Mouse (Mus musculus) layer of hippocampus, postnatal 14 days (tissue): Measurements from ENCODE around the gene Ntrk3. TPM values are rescaled to one million over a fixed set of nuclear protein-coding genes. Genes with fewer than 3 reads are reported as not detected.

ENCODE experiments used
- DNase-seq, 2 experiments: peaks; one replicate each; pipeline ENCODE4 v3.0.0; 2021 to 2022; ENCODE audit warnings: low spot score in 2 of 2, mixed read lengths in 1 of 2
- total RNA-seq, 2 experiments: library from RNA; stranded (reverse); gene quantifications; 2 replicates each; pipeline ENCODE4 v1.2.3; 2021

The Ntrk3 gene
- total RNA-seq, 2 experiments from 2014 or later = 198 to 199 TPM

DNA sequence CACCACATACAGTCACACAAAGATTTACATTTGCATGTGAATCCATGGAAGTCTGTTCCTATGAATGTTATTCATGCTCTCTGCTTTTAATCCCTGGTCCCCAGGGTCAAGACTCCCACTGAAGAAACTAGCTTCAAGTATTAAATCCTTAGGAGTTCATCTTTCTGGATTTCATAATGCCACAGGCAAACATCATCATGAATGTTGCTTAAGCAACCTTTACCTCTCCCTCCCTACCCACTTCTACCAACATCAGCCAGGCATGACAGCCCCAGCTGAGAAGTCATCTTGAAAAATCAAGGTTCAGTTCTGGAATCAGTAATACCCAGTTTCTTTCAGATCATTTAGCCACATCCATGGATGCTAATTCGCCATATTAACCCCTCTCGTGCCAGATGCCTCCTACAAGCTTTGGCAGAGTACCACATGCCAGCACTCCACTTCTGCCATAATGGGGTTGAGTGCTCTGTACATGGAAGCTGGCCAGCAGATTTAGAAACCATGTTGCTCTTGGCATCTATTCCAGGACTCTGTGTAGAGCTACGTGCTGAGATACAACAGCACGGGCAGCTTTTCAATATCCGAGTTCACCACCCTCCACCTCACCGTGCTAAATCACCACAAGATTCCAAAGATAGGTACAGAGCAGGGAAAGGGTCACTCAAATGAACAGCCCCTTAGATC lies 287.8 kb downstream of the Ntrk3 start:
- peak in 1 of 2 experiments; percentile 67 for DNase-seq

DNA sequence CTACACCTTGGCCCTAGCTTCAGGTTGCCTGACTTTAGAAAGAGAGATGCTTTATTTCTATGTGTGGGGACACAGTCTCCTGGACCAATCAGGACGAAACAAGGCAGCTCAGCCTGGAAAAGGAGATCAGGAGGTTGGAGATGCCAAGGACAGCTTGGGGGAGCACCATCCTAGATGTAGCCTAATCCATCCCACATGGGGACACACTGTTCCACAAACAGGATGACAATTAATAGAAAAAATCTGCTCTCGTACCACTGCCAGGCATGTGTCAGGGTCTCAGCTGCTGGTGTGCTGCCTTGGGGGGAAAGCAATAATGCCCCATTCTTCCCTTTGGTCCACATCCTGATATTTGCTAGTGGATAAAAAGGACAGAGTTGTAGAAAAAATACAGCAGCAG lies 289.0 kb downstream of the Ntrk3 start:
- DNase-seq = peak in 1 of 2 experiments; percentile 72

DNA sequence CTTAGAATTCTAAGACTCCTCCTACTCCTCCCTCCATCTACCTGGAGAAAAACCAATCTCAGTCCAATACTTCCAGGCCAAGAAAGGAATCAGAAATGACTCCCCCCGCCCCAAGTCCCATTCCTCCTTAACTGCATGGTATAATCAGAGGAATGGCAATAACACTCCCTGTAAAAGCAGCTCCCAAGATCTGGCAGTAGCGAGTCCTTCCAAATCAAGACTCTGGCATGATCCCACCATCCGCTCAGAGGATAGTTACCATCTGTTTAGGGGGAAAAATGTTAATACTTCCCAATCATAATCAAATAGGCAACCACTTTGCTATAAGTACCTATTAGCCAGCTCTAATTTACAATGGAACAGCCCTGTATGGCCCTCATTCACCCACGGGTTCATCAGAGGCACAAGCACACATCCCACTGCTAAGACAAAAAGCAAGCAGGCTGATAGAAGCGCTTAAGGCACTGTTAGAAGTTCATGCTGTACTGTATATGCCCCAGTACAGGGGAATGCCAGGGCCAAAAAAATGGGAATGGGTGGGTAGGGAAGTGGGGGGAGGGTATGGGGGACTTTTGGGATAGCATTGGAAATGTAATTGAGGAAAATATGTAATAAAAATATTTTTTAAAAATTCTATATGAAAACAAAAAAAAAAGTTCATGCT lies 294.3 kb downstream of the Ntrk3 start:
- DNase-seq = no peak

DNA sequence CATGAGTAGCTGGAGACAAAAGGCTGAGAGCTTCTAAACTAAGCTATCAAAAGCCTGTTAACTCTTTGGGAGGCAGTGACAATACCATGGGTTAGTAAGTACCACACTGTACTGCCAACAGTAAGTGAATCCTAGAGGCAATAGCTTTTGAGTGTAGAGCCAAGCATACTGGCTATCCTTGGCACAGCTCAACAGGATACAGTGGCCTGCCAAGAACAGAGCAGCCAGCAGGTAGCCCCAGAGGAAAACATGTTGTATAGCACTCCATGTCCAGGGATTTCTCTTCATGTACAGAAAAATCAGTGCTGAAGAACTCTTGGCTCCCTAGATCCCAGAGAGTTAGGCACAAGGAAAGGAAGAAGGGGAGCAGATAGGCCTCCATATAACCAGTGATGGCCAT lies 296.1 kb downstream of the Ntrk3 start:
- no peak for DNase-seq

DNA sequence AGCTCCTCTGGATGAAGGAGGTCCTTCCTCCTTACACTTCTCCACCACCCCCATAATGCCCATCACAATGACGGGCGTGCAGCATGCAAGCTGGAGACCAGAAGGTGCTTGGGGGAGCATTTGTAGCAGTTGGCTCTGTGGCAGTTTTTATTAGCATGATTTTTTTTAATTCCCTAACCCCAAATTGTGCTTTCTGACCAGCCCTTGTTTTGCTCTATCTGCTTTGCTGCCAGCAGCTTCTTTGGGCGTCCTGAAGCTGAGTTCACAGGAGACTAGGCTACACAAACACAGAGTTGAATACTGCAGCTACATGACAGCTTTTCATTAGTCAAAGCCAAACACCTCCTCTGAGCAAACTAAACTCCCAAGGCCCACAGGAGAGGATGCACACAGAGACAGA lies 296.9 kb downstream of the Ntrk3 start:
- DNase-seq = peak; percentile 37 to 60

DNA sequence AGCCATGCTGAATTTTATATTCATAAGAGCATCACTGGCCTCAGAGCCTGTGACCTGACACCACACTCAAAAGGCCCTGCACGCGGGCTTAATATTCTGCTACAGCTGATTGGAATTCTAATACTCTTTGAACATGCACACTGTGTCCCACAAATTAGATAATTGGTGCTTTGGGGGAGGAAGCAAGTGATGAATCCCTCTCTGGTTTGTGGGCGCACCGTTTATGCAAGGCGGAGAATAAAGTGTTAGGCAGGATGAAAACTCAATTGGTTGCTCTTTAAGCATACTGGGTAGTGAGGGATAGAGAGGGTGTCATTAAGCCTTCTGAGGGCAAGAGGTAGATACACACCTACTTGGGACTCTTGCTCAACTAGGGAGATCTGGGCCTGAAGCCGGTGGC lies 297.3 kb downstream of the Ntrk3 start:
- peak in 1 of 2 experiments; percentile 58 for DNase-seq

DNA sequence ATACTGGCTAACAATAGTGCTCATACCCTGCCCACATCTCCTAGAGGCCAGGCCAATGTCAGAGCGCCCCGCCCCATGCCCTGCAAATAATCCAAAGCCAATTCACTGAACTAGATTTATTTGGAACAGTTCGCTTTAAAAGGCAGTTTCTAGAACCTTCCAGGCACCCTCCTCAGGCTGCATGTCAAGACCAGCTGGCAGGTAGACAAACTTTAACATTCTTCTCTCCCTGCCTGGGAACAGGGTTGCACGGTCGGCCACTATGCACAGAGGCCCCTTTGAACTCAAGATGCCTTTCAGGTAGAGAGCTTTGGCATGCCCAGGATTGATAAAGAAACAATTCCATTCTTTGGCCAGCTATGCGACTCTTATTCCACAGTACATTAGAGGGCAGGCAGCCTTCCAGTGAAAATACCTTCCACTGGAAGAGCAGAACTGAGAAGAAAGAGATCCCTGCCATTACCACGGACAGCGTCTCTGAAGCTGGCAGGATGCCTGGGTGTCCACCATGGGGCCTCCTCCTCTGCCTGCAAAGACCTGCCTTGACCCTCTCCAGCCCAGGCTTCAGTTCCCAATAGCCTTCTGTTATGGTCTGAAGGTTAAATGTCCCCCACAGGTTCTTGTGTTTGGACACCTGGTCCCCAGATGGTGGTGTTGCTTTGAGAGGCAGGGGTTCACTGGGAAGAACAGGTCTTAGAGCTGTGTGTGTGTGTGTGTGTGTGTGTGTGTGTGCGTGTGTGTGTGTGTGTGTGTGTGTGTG lies 298.3 kb downstream of the Ntrk3 start:
- peak; percentile 26 to 50 for DNase-seq

DNA sequence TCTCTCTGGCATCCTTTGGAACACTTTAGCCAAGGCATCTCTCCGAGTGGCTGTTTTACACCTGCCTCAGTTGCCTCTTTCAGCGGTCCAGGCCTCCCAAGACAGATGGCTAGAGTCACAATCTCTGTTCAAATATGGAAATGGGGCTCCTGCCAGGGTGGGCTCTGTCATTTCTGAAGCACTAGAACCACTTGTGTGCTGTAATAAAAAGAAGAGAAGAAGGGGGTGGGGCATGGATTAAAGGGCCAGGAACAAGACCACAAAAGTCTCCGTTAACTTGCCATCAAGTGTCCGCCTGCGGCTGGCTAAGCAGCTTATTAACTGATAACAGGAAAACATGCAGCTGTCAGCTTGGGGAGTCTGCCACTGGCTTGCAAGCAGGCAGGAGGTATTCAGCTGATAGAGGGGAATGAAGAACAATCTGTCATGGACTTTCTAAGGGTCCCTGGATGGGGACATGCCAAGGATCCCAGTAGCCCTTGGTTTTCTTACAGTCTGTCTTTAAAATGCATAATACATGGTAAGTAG lies 304.1 kb downstream of the Ntrk3 start:
- no peak for DNase-seq

DNA sequence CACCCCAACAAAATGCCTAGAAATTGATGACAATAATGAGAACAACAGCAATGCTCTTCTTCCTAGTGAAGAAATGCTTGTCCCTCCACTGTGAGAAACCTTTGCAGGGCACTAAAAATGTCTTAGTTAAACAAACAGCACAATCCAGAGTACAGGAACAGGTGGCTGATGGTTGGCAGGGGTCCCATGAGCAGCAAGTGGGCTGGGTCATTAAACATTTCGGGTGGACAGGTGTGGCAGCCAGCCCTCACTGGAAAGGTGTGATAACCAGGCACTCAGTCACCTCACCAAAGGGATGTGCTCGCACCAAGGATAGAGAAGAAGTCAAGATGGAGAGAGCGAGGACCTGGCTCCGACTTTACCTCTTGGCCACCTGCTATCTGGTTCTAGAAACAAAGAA lies 306.2 kb downstream of the Ntrk3 start:
- no peak for DNase-seq

DNA sequence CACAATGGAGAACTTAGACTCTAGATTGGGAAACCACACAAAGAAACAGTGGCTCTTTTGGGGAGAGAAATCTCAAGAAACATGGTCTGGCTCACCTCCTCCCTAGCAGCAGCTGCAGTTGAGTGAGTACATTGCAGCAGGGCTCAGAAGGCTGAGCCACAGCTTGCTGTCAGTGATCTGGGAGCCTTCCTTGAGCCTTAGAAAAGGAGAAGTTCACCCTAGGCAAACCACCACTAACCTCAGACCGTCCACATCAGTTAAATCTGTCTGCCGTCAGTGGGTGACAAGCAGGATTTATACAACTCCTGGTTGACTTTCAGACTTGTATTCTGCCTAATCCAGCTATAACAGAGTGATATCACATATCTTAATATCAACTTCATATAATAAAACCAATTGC lies 325.6 kb downstream of the Ntrk3 start:
- no peak for DNase-seq

DNA sequence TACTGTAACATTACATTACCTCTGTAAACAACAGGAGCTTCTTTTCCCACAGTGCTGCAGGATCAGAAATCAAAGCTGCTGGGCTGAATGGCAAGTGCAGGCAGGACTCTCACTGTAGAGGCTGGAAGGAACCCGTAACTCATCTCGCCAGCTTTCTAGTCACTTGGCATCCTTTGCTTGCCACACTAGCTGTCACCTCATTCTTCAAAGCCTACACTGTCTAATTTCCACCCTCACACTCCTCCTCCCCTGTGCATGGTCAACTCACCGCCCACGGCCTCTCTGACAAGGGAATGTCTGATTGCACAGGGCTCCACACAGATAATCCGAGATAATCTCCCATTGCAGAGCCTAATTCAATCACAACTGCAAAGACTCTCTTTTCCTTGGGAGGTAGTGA lies 327.8 kb downstream of the Ntrk3 start:
- DNase-seq = no peak

DNA sequence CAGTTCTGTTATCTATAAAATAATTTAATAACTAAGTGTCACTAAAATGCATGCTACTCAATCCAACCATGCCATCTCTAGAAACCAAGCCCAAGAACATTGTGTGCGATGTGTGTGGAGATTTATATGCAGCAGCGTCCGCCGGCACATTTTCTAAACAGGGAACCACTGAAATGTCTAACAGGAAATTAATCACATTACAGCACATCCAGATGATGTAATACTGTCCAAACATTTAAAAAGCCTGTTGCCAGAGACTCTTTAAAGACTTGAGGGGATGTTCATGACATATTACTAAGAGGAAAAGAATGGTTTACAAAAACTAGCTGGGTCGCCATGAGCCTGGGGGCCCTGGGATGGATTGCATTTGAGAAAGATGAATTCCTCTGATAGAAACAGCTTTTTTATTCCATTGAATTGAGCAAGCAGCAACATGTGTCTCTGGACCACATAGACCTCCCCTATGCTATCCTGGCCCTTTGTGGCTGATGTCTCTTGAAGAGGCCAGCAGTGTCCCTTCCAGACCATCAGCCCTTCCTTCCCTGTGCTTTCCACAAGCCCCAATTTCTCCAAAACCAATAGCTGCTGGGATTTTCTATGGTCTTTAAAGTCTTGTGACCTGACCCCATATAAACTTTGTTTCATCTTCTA lies 331.0 kb downstream of the Ntrk3 start:
- DNase-seq = no peak

DNA sequence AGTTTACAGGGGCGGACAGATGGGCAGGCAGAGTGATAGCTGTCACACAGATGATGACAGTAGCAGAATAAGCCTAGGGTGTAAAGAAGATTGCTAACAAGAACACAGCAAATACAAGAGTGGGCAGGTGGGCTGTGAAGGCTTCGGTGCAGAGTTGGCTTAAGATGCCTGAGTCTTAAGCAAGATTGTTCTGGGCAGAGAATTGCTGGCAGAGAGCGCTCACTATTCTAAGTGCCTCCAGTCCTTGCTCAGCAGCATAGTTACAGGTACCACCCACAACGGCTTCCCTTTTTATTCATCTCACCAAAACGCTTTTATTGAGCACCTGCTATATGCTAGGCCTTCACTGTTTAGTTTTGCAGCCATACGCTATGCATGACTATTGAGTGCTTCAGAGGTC lies 333.3 kb downstream of the Ntrk3 start:
- DNase-seq = no peak

DNA sequence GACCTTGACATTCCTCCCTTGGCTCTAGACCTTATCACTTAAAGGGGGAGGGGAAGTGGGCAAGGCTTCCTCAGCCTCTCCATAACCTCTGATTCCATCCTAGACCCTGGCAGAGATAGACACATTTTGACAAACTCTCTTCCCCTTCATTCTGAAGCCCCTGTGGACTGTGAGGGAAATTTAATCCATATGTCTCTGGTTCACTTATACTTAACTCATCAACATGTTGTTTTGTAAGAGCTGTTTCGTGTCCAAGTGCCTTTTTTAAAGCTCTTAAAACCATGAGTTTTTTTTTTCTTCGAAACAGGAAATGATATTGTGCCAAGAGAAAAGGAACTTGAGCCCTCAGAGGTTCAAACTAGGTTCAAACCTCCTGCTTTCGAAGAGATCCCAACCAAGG lies 335.3 kb downstream of the Ntrk3 start:
- DNase-seq = no peak

DNA sequence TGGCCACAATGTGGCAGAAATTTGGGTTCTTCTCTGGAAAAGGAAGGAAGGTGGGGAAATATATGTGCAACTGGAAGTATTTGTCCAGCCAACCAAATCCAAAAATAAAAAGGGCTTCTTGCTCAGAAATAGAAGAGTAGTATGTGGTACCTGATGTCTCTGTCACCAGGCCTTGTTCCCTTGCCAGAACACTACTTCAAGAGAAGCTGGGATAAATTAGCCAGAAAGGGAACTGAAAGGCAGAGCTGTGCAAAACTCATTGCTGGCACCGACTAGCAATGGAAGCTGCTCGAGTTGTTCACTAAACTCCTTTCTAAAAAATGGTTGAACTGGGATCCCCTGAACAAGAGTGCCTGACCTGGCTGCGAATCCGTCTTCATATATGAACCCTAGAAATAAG lies 337.6 kb downstream of the Ntrk3 start:
- no peak for DNase-seq

DNA sequence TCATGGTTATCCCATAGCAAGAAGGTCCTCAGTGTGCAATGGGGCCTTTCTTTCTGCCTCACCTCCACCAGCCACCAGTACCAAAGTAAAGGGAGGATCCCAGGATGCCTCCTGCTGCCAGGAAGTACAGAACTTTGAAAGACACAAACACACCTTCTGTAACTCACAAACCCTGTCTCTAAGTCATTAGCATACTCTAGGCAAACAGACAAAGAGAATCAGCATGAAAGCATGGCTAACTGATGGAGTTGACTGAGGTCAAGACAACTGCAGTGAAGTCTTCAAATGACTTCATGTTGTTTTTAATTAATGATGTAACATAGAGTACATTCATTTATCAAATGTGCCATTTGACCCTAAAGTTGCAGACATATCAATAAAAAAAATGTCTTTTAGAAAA lies 339.4 kb downstream of the Ntrk3 start:
- DNase-seq = no peak

DNA sequence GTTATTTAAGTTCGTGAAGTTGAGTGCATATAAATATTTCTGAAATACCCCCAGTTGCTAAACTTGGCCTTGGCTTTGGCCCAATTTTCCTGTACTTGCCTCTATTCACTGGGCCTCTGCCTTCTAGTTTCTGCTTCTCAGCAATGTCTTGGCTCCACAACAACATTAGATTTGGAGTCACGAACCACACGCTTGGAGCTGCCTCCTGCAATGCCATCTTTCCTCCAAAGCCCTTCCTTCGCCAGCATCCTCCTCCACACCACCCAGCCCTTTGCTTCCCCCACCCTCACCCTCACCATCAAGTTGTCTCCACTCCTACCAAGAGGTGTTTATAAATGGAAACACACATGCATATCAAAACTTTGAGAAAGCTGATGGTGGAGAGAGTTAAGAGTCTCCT lies 340.6 kb downstream of the Ntrk3 start:
- no peak for DNase-seq

DNA sequence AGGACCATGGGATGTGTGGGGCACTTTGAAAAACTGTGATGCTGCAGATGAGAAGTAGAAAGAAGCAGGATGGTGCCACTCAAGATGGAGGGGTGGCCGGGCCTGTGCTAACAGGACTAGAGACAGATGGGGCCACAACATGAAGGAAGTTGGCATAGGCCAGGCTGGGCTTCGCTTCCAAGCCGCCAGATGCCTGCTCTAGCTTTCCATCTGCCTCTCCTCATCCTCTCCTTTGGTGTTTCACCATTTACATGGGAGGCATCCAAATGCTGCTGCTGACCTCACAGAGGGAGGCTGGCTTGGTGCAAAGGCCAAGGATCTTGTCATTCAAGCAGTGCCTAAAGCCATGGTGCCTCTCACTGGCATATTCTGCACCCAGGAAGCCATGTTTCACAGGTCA lies 347.8 kb downstream of the Ntrk3 start:
- peak; percentile 74 to 83 for DNase-seq

DNA sequence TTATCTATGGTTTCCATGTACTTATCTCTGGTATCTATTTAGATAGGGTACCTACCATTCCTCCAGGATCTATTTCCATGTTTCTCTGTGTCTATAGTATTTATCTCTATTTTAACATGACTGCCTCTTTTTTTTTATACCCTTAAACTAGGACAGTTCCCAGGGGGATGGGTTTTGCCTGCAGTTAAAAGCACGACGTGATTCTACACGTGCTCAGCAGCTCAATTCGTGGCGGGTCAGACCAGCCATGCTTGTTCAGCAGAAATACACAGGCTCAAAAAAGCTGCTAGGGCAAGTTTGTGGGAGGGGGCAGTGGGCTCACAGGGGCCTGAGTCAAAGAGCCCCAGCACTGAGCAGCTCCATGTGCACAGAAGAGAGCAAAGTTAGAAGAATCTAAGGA lies 349.7 kb downstream of the Ntrk3 start:
- DNase-seq = no peak

DNA sequence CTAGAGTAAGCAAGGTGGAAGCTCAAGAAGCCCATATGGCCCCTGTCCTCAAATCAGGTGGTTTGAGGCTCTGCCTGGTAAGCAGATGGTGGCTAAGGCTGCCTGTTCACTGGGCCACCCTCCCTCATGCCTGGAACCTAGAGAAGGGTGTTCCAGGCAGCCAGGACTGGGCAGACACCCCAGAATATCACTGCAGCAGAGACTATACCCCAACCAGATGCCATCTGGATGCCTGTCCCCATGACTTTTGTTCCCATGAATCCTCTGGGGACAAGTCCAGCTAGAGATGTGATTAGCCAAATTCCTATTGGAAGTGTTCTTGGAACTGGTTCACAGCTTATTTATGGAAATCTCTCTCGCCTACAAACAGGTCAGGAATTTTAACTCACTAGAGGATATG lies 351.8 kb downstream of the Ntrk3 start:
- DNase-seq = peak; percentile 42 to 91

DNA sequence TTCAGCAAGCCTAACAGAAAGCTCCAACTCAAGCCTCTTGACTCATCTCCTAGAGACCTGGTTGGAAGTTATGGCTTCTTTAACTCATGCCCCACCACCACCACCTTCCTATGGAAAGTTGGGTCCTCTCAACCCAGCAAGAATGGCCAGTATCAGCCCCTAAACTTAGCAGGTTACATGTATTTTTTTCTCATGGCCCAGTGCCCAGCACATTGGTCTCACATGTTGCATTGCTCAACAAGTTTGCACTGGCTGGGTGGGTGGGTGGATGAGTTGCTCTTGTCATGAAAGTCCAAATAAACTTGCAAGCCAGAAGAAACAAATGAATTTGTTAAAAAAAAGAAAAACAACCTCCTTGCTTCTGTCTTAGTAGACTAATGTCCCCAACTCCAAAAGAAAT lies 353.7 kb downstream of the Ntrk3 start:
- DNase-seq = no peak

DNA sequence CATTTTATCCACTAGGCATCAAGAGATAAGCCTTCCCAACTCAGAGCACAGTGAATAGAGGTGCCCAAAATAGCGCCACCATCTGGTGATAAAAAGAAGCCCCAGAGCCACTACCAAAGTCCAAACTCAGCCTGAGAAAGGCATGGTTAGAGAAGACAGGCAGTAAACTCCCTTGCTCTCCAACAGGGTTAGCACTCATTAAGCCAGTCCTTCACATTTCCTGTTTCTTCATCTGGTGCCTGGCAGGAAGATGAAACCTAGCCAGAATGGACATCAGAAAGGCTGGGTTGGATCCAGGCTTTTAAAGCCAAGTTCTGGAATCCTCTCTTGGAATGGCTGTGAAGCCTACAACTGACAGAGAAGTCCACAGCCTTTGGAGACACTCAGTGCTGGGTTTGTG lies 355.7 kb downstream of the Ntrk3 start:
- DNase-seq = no peak
